Mouse (Mus musculus): Measurements from ENCODE around the gene Map7d1.

DNA sequence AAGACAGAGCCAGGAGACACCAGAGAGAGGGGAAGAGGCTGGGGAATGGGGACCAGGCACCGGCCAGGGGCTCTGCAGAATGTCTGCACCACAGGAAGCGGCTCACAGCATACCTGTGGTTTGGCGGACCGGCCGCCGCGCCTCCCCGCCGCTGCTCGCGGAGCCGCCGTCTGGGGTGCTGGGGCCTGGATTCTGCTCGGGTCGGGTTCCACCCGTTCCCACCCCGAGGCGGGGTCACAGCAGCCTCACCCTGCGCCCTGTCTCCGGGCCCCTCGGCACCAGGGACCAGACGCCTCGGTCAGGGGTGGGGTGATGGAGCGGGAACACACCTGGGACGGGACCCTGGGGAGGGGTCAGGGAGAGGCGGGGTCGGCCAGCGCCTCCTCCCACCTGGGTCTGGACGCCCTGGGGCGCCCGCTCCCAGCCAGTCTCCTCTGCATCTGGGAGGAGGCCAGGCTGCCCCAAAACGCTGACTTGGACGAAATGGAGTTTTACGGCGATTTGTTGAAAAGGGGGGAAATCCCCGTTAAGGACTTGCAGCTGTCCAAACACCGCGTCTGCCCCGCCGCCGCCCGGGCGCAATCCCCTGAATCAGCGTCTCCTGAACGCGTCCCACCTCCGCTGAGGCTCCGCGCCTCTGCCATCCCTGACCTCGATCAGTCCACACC is 44.9 kb upstream of the Map7d1 start:
- no peak for TF ChIP-seq CTCF (IDR thresholded peaks at IDR 0.05; ENCODE audit: control insufficient read depth, insufficient read depth, insufficient replicate concordance, low read depth, low read length)
- TF ChIP-seq POLR2A (IDR thresholded peaks at IDR 0.05; ENCODE audit: control insufficient read depth, low read depth, low read length): no peak

Data from testis, adult 2 months (tissue).